ENCODE assay signal across 14 mouse cellular contexts in genomic region chr5:107019904-107020303, GRCm38 (mm10). TPM values are rescaled to one million over a fixed set of nuclear protein-coding genes. Genes with fewer than 3 reads are reported as not detected.
DNase-seq lines count a peak whose midpoint lies in the region; ATAC-seq lines count a peak whose summit lies in the region.
"Had no signal": no experiment of that assay in that cellular context is flagged by ENCODE, and none has a peak within 500 bp of the region (broad histone marks: within the 10 kb centered on the region; RNA-seq: fewer than 3 reads in every experiment).

No protein-coding gene starts in this region.

- H3K9me3 ChIP-seq in kidney, embryonic 15.5 days (replicated peaks), result no peaks in the 10 kb centered on the region; the same call in 1 of the 2 replicates
- H3K9me3 ChIP-seq in kidney, embryonic 14.5 days (ENCODE audit: control insufficient read depth, low read length), result no peaks in the 10 kb centered on the region
- no peaks in the 10 kb centered on the region for H3K9me3 ChIP-seq in embryonic facial prominence, embryonic 13.5 days
- no peaks in the 10 kb centered on the region for H3K9me3 ChIP-seq in heart, embryonic 15.5 days (replicated peaks)
- H3K9me3 ChIP-seq in limb, embryonic 15.5 days, result no peaks in the 10 kb centered on the region
- H3K9me3 ChIP-seq: lung, embryonic 15.5 days had no signal

- no peak for DNase-seq in right cerebral cortex, postnatal 10 days (ENCODE audit: low spot score in 2 of 2)
- no peak for DNase-seq in lung, postnatal 14 days
- no peak for DNase-seq in thymus, postnatal 0 days (ENCODE audit: low spot score)
- DNase-seq: cerebellum, adult 2 months; kidney, postnatal 25 days; liver had no signal

- H3K27ac ChIP-seq in kidney, embryonic 15.5 days, result 0 out of 2 replicates have a peak overlapping the region, but pooled peaks have one; percentile 7
- H3K27ac ChIP-seq in kidney, embryonic 14.5 days (ENCODE audit: low read depth, low read length), result no peak overlapping the region
- H3K27ac ChIP-seq in embryonic facial prominence, embryonic 13.5 days, result peak overlapping the region; percentile 71
- H3K27ac ChIP-seq in heart, embryonic 15.5 days, result peak overlapping the region; percentile 60
- H3K27ac ChIP-seq in limb, embryonic 15.5 days, result peak overlapping the region; percentile 84
- H3K27ac ChIP-seq: hindbrain, postnatal 0 days; lung, embryonic 15.5 days had no signal

- 66% methylated on average over 6 of the region's 6 CpGs for WGBS in kidney, embryonic 15.5 days
- 63% methylated on average over 6 of the region's 6 CpGs for WGBS in kidney, embryonic 14.5 days
- 31% methylated on average over 6 of the region's 6 CpGs for WGBS in embryonic facial prominence, embryonic 13.5 days
- WGBS in heart, embryonic 15.5 days, result 65% methylated on average over 6 of the region's 6 CpGs
- WGBS in limb, embryonic 15.5 days, result 35% methylated on average over 6 of the region's 6 CpGs

- no peaks in the 10 kb centered on the region for H3K27me3 ChIP-seq in kidney, embryonic 15.5 days
- no peaks in the 10 kb centered on the region for H3K27me3 ChIP-seq in kidney, embryonic 14.5 days (ENCODE audit: control insufficient read depth, insufficient read depth, low read length)
- no peaks in the 10 kb centered on the region for H3K27me3 ChIP-seq in embryonic facial prominence, embryonic 13.5 days
- H3K27me3 ChIP-seq in heart, embryonic 15.5 days, result no peaks in the 10 kb centered on the region
- no peaks in the 10 kb centered on the region for H3K27me3 ChIP-seq in limb, embryonic 15.5 days
- H3K27me3 ChIP-seq: CH12.LX; lung, embryonic 15.5 days had no signal

- ATAC-seq in kidney, embryonic 15.5 days (replicated peaks; ENCODE audit: low FRiP score), result no peak
- no peak for ATAC-seq in kidney, embryonic 14.5 days (ENCODE audit: low FRiP score, low TSS enrichment)
- no peak for ATAC-seq in embryonic facial prominence, embryonic 13.5 days (ENCODE audit: insufficient number of reproducible peaks, insufficient read depth, low FRiP score, low TSS enrichment, low read depth)
- no peak for ATAC-seq in heart, embryonic 15.5 days (replicated peaks; ENCODE audit: insufficient number of reproducible peaks, insufficient read depth, low FRiP score, low read depth)
- ATAC-seq in limb, embryonic 15.5 days (ENCODE audit: insufficient number of reproducible peaks, low FRiP score, low TSS enrichment, low read depth), result peak; percentile 12; the same call in 1 of the 2 replicates
- ATAC-seq: hindbrain, postnatal 0 days had no signal

- H3K9ac ChIP-seq in kidney, embryonic 15.5 days, result no peak overlapping the region
- H3K9ac ChIP-seq in kidney, embryonic 14.5 days (ENCODE audit: low read depth, low read length), result no peak overlapping the region
- H3K9ac ChIP-seq in embryonic facial prominence, embryonic 13.5 days, result no peak overlapping the region
- no peak overlapping the region for H3K9ac ChIP-seq in heart, embryonic 15.5 days
- H3K9ac ChIP-seq in limb, embryonic 15.5 days, result no peak overlapping the region
- H3K9ac ChIP-seq: lung, embryonic 15.5 days had no signal

- no peaks in the 10 kb centered on the region for H3K36me3 ChIP-seq in kidney, embryonic 15.5 days
- no peaks in the 10 kb centered on the region for H3K36me3 ChIP-seq in kidney, embryonic 14.5 days (ENCODE audit: control insufficient read depth, insufficient read depth, low read length)
- no peaks in the 10 kb centered on the region for H3K36me3 ChIP-seq in embryonic facial prominence, embryonic 13.5 days
- H3K36me3 ChIP-seq in heart, embryonic 15.5 days, result no peaks in the 10 kb centered on the region
- no peaks in the 10 kb centered on the region for H3K36me3 ChIP-seq in limb, embryonic 15.5 days
- H3K36me3 ChIP-seq: lung, embryonic 15.5 days had no signal

- H3K4me3 ChIP-seq in kidney, embryonic 15.5 days (replicated peaks), result no peak overlapping the region
- no peak overlapping the region for H3K4me3 ChIP-seq in kidney, embryonic 14.5 days (ENCODE audit: low read length)
- no peak overlapping the region for H3K4me3 ChIP-seq in embryonic facial prominence, embryonic 13.5 days
- H3K4me3 ChIP-seq in heart, embryonic 15.5 days, result no peak overlapping the region
- H3K4me3 ChIP-seq in limb, embryonic 15.5 days, result no peak overlapping the region
- H3K4me3 ChIP-seq: lung, embryonic 15.5 days had no signal

- H3K4me2 ChIP-seq in kidney, embryonic 15.5 days, result no peak overlapping the region
- no peak overlapping the region for H3K4me2 ChIP-seq in kidney, embryonic 14.5 days (replicated peaks; ENCODE audit: low read depth, low read length)
- H3K4me2 ChIP-seq in embryonic facial prominence, embryonic 13.5 days, result no peak overlapping the region
- no peak overlapping the region for H3K4me2 ChIP-seq in heart, embryonic 15.5 days
- no peak overlapping the region for H3K4me2 ChIP-seq in limb, embryonic 15.5 days
- H3K4me2 ChIP-seq: lung, embryonic 15.5 days had no signal

- peaks cover 43% of the 10 kb centered on the region for H3K4me1 ChIP-seq in kidney, embryonic 15.5 days
- peaks cover 20% of the 10 kb centered on the region for H3K4me1 ChIP-seq in kidney, embryonic 14.5 days (ENCODE audit: control insufficient read depth, insufficient read depth, low read length)
- peaks cover 35% of the 10 kb centered on the region for H3K4me1 ChIP-seq in embryonic facial prominence, embryonic 13.5 days
- peaks cover 39% of the 10 kb centered on the region for H3K4me1 ChIP-seq in heart, embryonic 15.5 days (replicated peaks)
- peaks cover 41% of the 10 kb centered on the region for H3K4me1 ChIP-seq in limb, embryonic 15.5 days

RNA-seq across cellular contexts. Expression of gene Cdc7, which starts 55.8 kb away (rescaled TPM):
- polyA plus RNA-seq in kidney, embryonic 15.5 days (2015; fragmentation: Nextera tagmentation; extraction: Ambion mirVana), result 41.7 and 46.5 TPM in 2 replicates
- 30.2 and 48.6 TPM in 2 replicates for polyA plus RNA-seq in kidney, embryonic 14.5 days (2014; fragmentation: Nextera tagmentation; extraction: Ambion mirVana)
- polyA plus RNA-seq in embryonic facial prominence, embryonic 13.5 days (2015; fragmentation: Nextera tagmentation; extraction: Ambion mirVana), result 51.6 and 55.7 TPM in 2 replicates
- polyA plus RNA-seq in heart, embryonic 15.5 days (2015; fragmentation: Nextera tagmentation; extraction: Ambion mirVana), result 20.3 and 25.2 TPM in 2 replicates
- polyA plus RNA-seq in limb, embryonic 15.5 days (2015; fragmentation: Nextera tagmentation; extraction: Ambion mirVana), result 38.7 and 38.9 TPM in 2 replicates
- polyA plus RNA-seq in thymus, postnatal 0 days (2015; fragmentation: Nextera tagmentation; extraction: Ambion mirVana), result 33.1 and 37.4 TPM in 2 replicates
